Mouse (Mus musculus) heart, adult 2 months (tissue): ENCODE measurements around the gene Mogs.

Experiments
- CTCF ChIP-seq: fragments of 200-600 bp; IDR thresholded peaks from 2 replicates; pipeline ENCODE4 v1.8.1; 2022; ENCODE audit warnings: antibody characterized with exemption, mild to moderate bottlenecking, moderate library complexity
- EP300 ChIP-seq: fragments of 200-500 bp; IDR thresholded peaks from 2 replicates; pipeline ENCODE4 v1.6.1; 2011; ENCODE audit warnings: low read depth, low read length, control low read depth; ENCODE audit not compliant: insufficient read depth
- POLR2A ChIP-seq: fragments of 200-500 bp; IDR thresholded peaks from 2 replicates; pipeline ENCODE4 v1.6.1; 2011; ENCODE audit warnings: mild to moderate bottlenecking, low read depth, low read length, control low read depth; ENCODE audit not compliant: insufficient read depth

- TF ChIP-seq CTCF (no peak), EP300 (no peak), POLR2A (no peak)
Observed at GRCm38 (mm10) chr6:83071220-83071619, 44.1 kb upstream of the Mogs start.
